Mouse (Mus musculus) erythroid progenitor cell, adult 5-6 weeks (primary cell): ENCODE data around the gene Mef2b. TPM values are rescaled to one million over a fixed set of nuclear protein-coding genes. Genes with fewer than 3 reads are reported as not detected.

ENCODE experiments used
- ATAC-seq: replicated peaks from 2 replicates; pipeline ENCODE4 v1.8.0; 2016; ENCODE audit warnings: moderate number of reproducible peaks, mild to moderate bottlenecking, moderate TSS enrichment, inconsistent platforms; ENCODE audit not compliant: poor library complexity, low FRiP score, severe bottlenecking
- total RNA-seq, 2 experiments: library from RNA; stranded (forward) in 1 of 2; stranded (reverse) in 1 of 2; fragments of 150-400 nt in 1 of 2; fragments of 186-747, 209-891 nt in 1 of 2; gene quantifications; 2 replicates each; pipeline versions ENCODE4 v1.2.3 to v1.2.4; 2015 to 2017; ENCODE audit warnings: low replicate concordance in 2 of 2

Gene Mef2b
- total RNA-seq (2015; ENCODE audit: low replicate concordance) (not detected in 2 replicates), total RNA-seq (2017; ENCODE audit: low replicate concordance) (not detected in 2 replicates)

DNA sequence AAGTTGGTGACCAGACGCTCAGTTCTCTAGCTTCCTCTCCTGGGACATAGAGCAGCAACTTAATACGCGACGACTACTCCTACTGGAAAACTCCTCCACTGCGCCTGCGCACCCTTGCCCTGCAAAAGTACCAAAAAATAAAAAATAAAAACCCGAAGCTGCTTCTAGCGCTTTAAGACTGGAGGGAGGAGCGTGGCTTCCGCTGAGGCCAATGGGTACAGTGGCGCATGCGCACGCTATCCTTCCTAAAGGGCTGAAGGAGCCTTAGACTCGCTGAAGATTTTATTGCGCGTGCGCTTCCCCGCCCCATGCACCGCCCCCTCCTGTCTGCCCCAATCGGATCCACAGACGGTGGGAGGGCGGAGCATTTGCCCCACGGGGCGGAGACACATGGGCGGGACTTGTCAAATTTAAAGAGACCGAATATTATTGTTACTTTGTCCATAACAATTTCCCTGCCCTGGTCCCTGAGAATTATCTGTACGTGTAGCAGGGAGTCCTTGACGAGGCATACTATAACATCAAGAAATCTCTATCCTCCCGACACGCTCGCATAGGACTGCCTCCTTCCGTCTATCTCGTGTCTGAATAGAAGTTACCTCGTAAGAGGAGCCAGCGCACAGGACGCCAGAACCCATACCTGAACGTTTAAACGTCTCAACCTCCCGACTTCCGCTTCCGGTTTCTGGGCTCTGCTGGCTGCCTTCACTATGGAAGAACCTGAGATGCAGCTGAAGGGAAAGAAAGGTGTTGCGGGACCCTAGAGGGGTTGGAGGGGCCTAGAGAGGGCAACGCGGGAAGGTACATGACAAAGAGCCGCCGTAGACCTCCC, at the start of gene Mef2b, which contains the start of the genes Rfxank and Borcs8:
Mef2b (plus strand) TSS at position 686 of the 832 bp plus-strand sequence.
Rfxank (minus strand) TSS at position 129 of the 832 bp plus-strand sequence.
Borcs8 (plus strand) TSS at position 474 of the 832 bp plus-strand sequence.
- ATAC-seq, result peak; percentile 91

DNA sequence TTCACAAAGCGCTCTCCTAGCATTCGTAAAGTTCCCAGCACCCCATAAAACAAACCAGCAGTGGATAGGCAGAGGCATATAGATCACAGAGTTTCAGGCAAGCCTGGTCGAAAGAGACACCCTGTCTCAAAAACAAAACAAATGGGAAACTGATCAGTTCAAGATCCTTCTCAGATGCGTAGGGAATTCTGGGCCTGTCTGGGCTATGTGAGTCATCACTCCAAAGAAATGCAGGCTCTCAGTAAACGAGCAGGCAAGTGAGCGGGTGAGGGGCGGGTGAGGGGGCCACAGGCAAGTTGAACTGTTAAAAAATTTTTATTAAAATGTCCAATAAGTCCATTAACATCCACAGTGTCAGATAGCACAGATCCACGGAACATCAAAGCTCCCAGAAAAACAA, 46.7 kb upstream of the Mef2b start:
- no peak for ATAC-seq

DNA sequence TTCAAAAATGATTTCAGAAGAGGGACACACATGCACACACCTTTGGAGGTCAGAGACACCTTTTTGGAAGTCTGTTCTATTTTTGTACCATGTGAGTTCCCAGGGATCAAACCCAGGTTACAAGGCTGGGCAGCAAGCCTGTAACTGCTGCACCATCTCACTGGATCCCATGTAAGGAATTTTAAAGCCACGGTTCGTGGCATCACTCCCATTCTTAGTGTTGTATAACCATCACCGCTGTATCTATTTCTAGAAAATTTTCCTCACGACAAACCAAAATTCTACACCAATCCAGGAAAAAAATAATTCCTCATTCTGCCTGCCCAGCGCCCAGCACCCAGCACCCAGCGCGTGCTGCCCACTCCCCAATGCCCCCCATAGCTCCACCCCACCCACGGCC, 40.2 kb upstream of the Mef2b start:
- no peak for ATAC-seq

DNA sequence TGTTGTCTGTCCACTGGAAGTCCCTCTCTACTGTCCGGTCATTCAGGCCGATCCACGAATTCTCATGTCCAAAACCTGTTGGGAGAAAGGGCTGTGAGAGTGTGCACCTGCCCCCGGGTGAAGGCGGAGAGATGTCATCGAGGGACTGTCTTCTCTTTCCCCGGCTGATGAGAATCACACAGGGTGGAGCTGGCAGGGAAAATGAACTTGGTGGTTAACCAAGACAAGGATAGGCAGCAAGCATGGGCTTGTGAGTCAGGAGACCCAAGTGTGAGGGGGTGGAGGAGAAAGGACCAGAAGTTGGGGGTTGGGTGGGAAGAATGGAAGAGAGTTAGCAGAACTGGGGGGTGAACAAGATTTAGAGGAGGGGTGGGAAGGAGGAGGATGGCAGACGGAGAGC, 39.3 kb upstream of the Mef2b start:
- ATAC-seq, result no peak

DNA sequence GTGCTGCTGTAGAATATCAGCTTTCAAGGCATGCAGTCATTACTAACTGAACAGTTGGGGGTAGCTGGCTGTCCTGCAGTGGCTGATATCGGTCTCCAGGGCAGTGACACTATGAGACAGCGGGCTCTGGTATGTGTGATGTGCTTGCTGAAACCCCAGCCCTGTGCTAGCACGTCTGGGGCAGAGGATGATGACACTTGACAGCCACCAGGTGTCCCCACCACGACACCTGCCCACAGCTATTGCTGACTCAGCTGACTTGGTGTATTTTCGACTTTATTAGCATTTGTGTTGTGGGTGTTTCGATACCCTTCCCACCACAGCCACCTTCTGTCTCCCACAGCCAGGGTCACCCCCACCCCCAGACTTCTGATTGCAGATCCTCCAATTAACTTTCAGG, 35.0 kb upstream of the Mef2b start:
- ATAC-seq, result peak; percentile 71

DNA sequence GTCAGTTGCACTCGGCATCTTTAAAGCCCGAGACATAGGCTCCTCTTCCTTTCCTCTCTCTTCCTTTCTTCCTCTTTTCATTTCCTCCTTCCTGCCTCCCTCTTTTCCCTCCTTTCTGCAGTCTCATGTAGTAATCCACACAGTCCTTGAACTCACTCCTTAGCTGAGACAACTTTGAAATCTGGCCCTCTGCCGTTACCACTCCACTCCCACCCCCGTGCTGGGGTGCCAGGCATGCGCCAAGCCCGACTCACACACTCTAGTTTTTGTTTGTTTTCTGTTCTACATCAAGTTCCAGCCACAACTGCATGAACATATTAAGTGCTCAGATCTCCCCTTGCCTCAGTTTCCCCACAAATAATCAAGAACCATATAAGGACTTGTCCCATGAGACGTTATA, 34.6 kb upstream of the Mef2b start:
- ATAC-seq, result no peak

DNA sequence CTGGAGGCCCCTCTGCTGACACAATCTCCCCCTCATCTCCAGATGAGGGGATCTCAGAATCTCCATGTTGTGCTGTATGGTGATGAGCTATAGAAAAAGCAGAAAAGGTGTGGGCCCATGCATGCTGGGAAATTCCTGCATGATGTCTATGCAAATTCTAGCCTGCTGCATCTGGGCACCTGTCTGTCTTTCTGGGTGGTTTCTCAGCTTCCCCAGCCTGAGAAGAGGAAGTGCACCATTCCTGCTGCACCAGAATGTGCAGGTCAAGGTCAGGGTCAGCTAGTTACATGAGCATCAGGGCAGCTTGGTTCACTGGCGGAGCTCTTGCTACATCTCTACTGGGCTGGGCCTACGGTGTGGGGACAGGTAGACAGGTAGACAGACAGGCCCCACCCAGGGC, 29.1 kb upstream of the Mef2b start:
- ATAC-seq, result no peak

DNA sequence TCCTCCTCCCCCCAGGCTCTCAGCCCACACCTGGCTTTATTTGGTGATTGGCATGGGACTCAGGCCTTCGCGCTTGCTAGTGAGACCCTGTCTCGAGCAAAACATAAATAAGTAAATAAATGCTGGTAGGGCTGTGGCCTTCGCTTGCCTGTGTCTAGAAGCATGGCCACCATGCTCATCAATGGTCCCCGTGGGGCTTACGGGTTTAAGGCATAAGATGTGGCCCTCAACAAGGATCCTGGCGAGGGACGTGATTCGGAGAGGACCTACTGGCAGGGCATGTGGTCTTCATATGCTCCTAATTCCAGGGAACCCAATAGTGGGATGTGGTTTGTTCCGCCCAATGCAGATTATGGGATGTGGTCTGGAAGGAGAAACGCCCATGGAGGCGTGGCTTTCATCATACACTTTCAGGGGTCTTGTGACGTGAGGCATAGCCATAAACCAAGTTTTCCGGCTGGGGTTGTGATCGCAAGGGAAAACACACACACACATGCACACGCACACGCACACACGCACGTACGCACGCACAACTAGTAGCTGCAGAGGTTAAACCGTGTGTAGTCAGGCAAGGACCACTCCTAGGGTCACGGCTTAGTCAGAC, 28.2 kb upstream of the Mef2b start:
- ATAC-seq, result no peak

- ATAC-seq, result no peak
These were observed 27.0 kb upstream of the Mef2b start for GRCm38 (mm10) chr8:70112401-70113016.

GRCm38 (mm10) chr8:70114488-70114887, 25.0 kb upstream of the Mef2b start:
- ATAC-seq, result no peak

DNA sequence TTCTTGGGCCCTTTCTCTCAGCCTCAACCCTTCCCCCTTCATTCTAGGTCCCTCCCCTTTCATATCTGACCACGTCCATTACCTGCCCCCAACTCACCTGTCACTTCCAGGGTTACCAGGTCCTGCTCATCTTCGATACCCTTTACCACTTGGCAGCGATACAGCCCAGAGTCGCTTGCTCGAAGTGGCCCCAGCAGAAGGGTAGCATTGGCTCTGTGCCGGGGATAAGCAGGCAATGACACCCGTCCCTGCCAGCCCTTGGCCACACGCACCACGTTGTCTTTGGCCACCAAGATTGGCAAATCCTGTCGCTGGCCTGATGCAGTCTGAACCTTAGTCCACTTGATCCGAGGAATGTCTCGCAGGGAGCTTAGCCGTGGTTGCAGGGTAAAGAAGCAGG, 24.6 kb upstream of the Mef2b start:
- ATAC-seq, result no peak

- no peak for ATAC-seq
These were observed 21.9 kb upstream of the Mef2b start for GRCm38 (mm10) chr8:70117611-70118010.

- no peak for ATAC-seq
These were observed 20.5 kb upstream of the Mef2b start for GRCm38 (mm10) chr8:70118726-70119700.

DNA sequence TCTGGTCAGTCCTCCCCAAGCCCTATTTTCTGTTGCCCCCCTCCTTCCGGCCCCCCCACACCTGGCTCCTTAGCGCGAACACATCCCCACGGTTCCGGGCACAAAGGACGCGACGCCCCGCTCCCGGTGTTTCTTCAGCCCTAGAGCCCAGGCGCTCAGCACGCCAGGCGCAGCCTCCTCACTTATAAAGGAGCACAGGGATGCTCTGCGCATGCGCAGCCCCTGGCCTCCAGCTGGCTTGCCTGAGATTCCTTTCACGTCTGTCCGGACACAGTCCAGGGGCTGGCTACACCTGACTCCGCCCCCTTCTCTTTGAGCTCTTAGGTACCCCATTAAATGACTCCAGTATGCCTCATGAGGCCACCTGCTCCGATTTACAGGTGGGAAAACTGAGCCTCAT, 18.8 kb upstream of the Mef2b start, which contains the start of gene Ncan:
Ncan (minus strand) TSS at position 207 of the 400 bp plus-strand sequence.
- no peak for ATAC-seq

DNA sequence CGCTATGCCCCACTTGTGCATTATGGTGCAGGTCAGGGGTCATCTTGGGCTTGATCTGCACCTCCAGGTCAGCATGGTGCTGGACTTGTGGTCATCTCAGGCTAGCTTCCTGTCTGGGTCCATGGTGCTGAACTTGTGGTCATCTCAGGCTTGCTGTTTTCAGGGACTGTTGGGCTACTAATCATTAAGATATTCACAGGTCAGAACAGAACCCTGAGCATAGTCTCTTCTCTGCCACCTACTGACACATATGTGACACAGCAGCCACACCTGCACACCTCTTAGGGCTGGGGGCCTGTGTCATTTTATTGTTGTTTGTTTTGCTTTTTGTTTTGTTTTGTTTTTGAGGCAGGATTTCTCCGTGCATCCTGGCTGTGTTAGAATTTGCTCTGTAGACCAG, 16.6 kb upstream of the Mef2b start:
- ATAC-seq, result no peak

DNA sequence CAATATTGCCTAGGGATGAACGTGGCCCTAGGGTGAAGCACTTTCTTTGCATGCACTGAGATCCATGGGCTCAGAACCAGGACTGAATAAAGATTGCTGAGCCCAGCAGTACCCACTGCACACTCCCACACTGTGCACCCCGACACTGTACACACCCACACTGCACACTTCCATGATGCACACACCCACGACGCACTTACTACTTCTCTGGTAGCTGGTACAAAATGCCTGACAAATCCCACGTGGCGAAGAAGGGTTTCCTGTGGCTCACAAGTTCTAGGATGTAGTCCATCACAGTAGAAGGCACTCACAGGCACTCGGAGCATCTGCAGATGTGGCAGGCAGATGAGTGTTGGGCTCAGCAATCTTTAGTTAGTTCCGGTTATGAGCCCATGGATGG, 14.5 kb upstream of the Mef2b start:
- ATAC-seq, result no peak

DNA sequence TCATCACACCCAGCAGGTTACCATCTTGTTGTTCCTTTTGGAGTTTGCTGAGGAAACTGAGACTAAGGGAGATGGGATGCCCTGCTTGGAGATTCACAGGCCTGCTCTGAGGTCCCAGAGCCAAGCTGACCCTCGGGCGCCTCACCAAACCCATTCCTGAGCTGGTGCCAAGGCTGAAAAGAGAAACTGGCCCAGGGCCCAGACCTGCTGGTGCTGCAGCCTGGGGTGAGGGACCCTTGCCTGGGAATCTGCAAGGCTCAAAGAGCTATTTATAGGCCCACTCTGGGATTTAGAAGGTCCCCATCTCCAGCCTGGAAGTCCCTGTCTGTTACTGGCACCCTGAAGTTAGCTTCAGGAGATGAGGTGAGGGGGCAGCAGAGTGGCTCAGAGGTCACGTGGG, 11.1 kb upstream of the Mef2b start:
- ATAC-seq, result no peak

DNA sequence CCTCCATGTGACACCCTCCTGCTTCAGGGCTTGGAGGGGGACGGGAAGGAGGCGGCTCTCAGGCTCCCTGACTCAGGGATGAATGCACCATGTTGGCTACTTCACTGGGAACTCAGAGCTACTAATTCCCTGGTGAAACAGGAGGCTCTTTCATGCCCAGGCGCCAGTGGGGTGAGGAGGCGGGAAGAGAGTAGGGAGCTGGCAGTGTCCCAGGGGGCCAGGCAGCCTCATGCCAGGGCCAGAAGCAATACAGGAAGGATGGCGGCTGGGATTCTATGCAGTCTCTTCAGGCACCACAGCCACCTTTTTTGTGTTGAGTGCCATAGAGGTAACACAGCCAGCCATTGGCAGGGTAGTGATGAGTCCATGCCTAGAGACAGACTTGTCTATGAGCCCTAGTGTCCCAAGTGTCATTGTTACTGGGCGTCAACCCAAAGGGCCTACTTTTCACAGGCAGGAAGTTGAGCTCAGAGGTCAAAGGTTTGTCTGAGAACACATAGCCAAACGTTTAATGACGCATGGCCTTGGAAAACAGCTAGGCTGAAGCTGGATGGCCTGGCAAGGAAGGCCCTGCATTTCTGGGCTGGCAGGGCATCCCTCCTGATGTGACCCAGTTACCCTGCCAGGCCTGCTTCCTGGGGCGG, 10.1 kb upstream of the Mef2b start:
- ATAC-seq, result no peak

GRCm38 (mm10) chr8:70130066-70130465, 9.4 kb upstream of the Mef2b start:
- no peak for ATAC-seq
